Mouse (Mus musculus) heart, postnatal 0 days (tissue): Measurements from ENCODE around the gene Soat1.

ENCODE experiments used
- CTCF ChIP-seq: IDR thresholded peaks from 2 replicates; pipeline ENCODE4 v1.5.1; 2016; ENCODE audit warnings: antibody characterized with exemption, control low read depth, low read depth
- EP300 ChIP-seq: IDR thresholded peaks from 2 replicates; pipeline ENCODE4 v1.6.1; 2016; ENCODE audit warnings: antibody characterized with exemption, low read depth

- TF ChIP-seq CTCF (no peak), EP300 (no peak)
Measured at GRCm38 (mm10) chr1:156481826-156482225, 7.7 kb upstream of the Soat1 start.
